Mouse (Mus musculus) hindbrain, embryonic 16.5 days (tissue): ENCODE results near the gene Calhm6. TPM values are rescaled to one million over a fixed set of nuclear protein-coding genes. Genes with fewer than 3 reads are reported as not detected.

Source experiments
- ATAC-seq: fragments of 200-750 bp; cut with Nextera tagmentation; 2 replicates; pipeline ENCODE4 v1.8.0; 2017; ENCODE audit warnings: moderate TSS enrichment, moderate library complexity
- H3K27ac ChIP-seq: fragments of 300-500 bp; sonication (generic); 2 replicates; pipeline ENCODE4 v1.5.1; 2014; ENCODE audit warnings: low read depth, mild to moderate bottlenecking, control low read depth, low read length, moderate library complexity
- H3K27me3 ChIP-seq: fragments of 300-500 bp; sonication (generic); replicated peaks from 2 replicates; pipeline ENCODE4 v1.6.1; 2014; ENCODE audit warnings: low read length; ENCODE audit not compliant: control insufficient read depth, insufficient read depth
- H3K36me3 ChIP-seq: fragments of 300-500 bp; sonication (generic); 2 replicates; pipeline ENCODE4 v1.6.1; 2014; ENCODE audit warnings: mild to moderate bottlenecking, low read length, moderate library complexity, mixed read lengths; ENCODE audit not compliant: control insufficient read depth, insufficient read depth
- H3K4me1 ChIP-seq: fragments of 300-500 bp; sonication (generic); 2 replicates; pipeline ENCODE4 v1.6.1; 2014; ENCODE audit warnings: low read depth, low read length; ENCODE audit not compliant: control insufficient read depth, insufficient read depth
- H3K4me2 ChIP-seq: fragments of 300-500 bp; sonication (generic); 2 replicates; pipeline ENCODE4 v1.6.1; 2014; ENCODE audit warnings: mild to moderate bottlenecking, low read length, control low read depth, moderate library complexity
- H3K4me3 ChIP-seq: fragments of 300-500 bp; sonication (generic); 2 replicates; pipeline ENCODE4 v1.5.1; 2014; ENCODE audit warnings: mild to moderate bottlenecking, low read length, control low read depth, moderate library complexity
- H3K9ac ChIP-seq: fragments of 300-500 bp; sonication (generic); 2 replicates; pipeline ENCODE4 v1.6.1; 2014; ENCODE audit warnings: low read depth, mild to moderate bottlenecking, control low read depth, low read length, moderate library complexity
- H3K9me3 ChIP-seq: fragments of 300-500 bp; sonication (generic); 2 replicates; pipeline ENCODE4 v1.6.1; 2014; ENCODE audit warnings: mild to moderate bottlenecking, low read length, moderate library complexity; ENCODE audit not compliant: control insufficient read depth
- WGBS: fragments of 180-500 bp; shearing (Covaris S2); extraction: QIAGEN DNeasy Blood & Tissue Kit; methylation state at CpG from one replicate; pipeline ENCODE4 v1.1.7; 2014; 5-methylcytosine and 5-hydroxymethylcytosine counted together
- polyA plus RNA-seq: library from polyadenylated mRNA; unstranded; fragments of >200 nt; fragmentation: Nextera tagmentation; extraction: Ambion mirVana; gene quantifications from 2 replicates; pipeline ENCODE4 v1.2.1, GENCODE M21; 2015

The Calhm6 gene
- polyA plus RNA-seq, 1 experiment from 2014 or later = 0.79 TPM

DNA sequence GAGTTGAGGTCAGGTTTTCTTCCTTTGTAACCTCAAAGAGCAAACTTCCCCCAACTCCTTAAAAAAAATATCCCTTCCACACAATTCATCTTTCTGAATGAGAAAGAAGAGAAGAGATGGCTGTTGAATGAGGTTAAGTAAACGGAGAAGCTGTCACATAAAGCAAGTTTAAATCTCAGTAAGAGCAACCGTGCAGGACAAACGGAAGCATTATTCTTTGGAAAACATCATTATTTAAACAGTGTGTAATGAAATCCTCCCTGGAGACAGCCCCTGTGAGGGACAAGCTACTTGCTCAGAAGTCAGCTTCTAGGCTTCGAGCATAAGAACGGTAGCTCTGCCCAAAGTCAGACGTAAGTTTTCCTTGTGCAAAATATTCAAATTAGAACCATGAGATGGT, 22.7 kb upstream of the Calhm6 start:
- Histone ChIP-seq H3K27ac (no peak overlapping the region), H3K4me1 (no peaks in the 10 kb centered on the region), H3K27me3 (no peaks in the 10 kb centered on the region), H3K9me3 (no peaks in the 10 kb centered on the region), H3K9ac (no peak overlapping the region), H3K4me3 (no peak overlapping the region), H3K36me3 (peaks cover 4% of the 10 kb centered on the region; the same call in 1 of the 2 replicates), H3K4me2 (no peak overlapping the region)
- 59% methylated on average over 6 of the region's 6 CpGs for WGBS
- ATAC-seq = no peak

DNA sequence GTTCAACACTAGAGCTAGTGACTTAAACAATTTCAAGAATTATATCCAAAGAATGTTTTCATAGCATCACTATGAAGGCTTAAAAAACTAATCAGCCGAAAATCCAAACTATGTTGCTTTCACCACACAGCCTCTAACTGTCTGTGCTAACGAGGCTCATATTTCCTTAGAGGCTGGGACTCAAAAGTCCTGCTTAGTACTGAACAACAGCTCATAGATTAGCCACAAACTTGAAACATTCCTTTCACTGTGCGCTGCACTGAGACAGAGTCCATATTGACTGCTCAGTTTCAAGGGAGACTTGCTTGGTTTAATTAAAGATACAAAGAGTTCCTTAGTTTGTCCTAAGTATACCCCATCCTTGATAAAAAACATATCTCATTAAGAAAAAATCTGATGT, 22.0 kb upstream of the Calhm6 start:
- H3K27me3 ChIP-seq = no peaks in the 10 kb centered on the region
- no peak overlapping the region for H3K4me3 ChIP-seq
- H3K4me2 ChIP-seq = no peak overlapping the region
- H3K36me3 ChIP-seq = peaks cover 4% of the 10 kb centered on the region; the same call in 1 of the 2 replicates
- H3K9ac ChIP-seq = no peak overlapping the region
- no peaks in the 10 kb centered on the region for H3K4me1 ChIP-seq
- no peaks in the 10 kb centered on the region for H3K9me3 ChIP-seq
- 75% methylated on average over 3 of the region's 3 CpGs for WGBS
- ATAC-seq = no peak
- no peak overlapping the region for H3K27ac ChIP-seq

GRCm38 (mm10) chr10:34141693-34142092, 13.9 kb upstream of the Calhm6 start:
- H3K4me1 ChIP-seq = no peaks in the 10 kb centered on the region
- no peaks in the 10 kb centered on the region for H3K27me3 ChIP-seq
- H3K27ac ChIP-seq = no peak overlapping the region
- H3K36me3 ChIP-seq = no peaks in the 10 kb centered on the region
- peaks cover 4% of the 10 kb centered on the region; the same call in 1 of the 2 replicates for H3K9me3 ChIP-seq
- 95% methylated on average over 2 of the region's 2 CpGs for WGBS
- no peak overlapping the region for H3K9ac ChIP-seq
- no peak overlapping the region for H3K4me2 ChIP-seq
- no peak overlapping the region for H3K4me3 ChIP-seq
- no peak for ATAC-seq

DNA sequence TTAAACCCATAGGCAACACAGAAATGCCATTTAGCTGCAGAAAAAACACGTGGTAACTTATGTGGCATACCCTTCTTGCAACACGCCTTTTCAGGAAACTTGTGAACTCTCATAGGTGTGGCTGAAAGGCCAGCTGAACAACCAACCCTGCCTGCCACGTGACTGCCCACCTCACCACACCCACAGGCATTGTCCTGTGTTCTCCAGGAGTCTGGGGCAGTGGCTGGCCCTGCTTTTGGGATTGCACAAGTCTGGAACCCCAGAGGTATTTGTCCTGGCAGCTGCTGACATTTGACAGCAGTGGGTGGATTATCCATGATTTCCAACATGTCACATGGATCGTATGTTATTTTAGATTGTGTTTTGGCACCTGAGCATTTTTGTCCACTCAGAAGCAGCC, 12.0 kb upstream of the Calhm6 start:
- H3K4me2 ChIP-seq = no peak overlapping the region
- WGBS = 76% methylated on average over 4 of the region's 4 CpGs

GRCm38 (mm10) chr10:34138027-34138426, 10.2 kb upstream of the Calhm6 start:
- no peak overlapping the region for H3K4me3 ChIP-seq
- no peaks in the 10 kb centered on the region for H3K4me1 ChIP-seq
- ATAC-seq = no peak
- WGBS = 65% methylated on average over 6 of the region's 6 CpGs
- H3K9me3 ChIP-seq = peaks cover 4% of the 10 kb centered on the region; the same call in 1 of the 2 replicates
- H3K4me2 ChIP-seq = no peak overlapping the region
- H3K27ac ChIP-seq = no peak overlapping the region
- no peaks in the 10 kb centered on the region for H3K27me3 ChIP-seq
- H3K36me3 ChIP-seq = no peaks in the 10 kb centered on the region
- no peak overlapping the region for H3K9ac ChIP-seq

More for the DNA sequence above, 12.0 kb upstream of the Calhm6 start:
- H3K9me3 ChIP-seq = peaks cover 4% of the 10 kb centered on the region; the same call in 1 of the 2 replicates
- no peaks in the 10 kb centered on the region for H3K27me3 ChIP-seq
- H3K4me1 ChIP-seq = no peaks in the 10 kb centered on the region
- no peak overlapping the region for H3K4me3 ChIP-seq
- H3K9ac ChIP-seq = no peak overlapping the region
- H3K36me3 ChIP-seq = no peaks in the 10 kb centered on the region
- no peak overlapping the region for H3K27ac ChIP-seq
- no peak for ATAC-seq

GRCm38 (mm10) chr10:34136432-34136831, 8.6 kb upstream of the Calhm6 start:
- no peak overlapping the region for H3K9ac ChIP-seq

GRCm38 (mm10) chr10:34131356-34131755, 3.6 kb upstream of the Calhm6 start:
- H3K27me3 ChIP-seq = no peaks in the 10 kb centered on the region
- no peak overlapping the region for H3K27ac ChIP-seq
- 68% methylated on average over 2 of the region's 2 CpGs for WGBS
- no peak overlapping the region for H3K4me3 ChIP-seq
- no peaks in the 10 kb centered on the region for H3K9me3 ChIP-seq
- H3K4me1 ChIP-seq = no peaks in the 10 kb centered on the region
- H3K4me2 ChIP-seq = no peak overlapping the region
- ATAC-seq = no peak
- H3K9ac ChIP-seq = no peak overlapping the region
- H3K36me3 ChIP-seq = no peaks in the 10 kb centered on the region

More at GRCm38 (mm10) chr10:34136432-34136831, 8.6 kb upstream of the Calhm6 start:
- Histone ChIP-seq H3K4me1 (no peaks in the 10 kb centered on the region), H3K27ac (no peak overlapping the region), H3K27me3 (no peaks in the 10 kb centered on the region), H3K4me3 (no peak overlapping the region), H3K36me3 (no peaks in the 10 kb centered on the region), H3K4me2 (no peak overlapping the region), H3K9me3 (peaks cover 2% of the 10 kb centered on the region; the same call in 1 of the 2 replicates)
- WGBS = 15% methylated on average over 6 of the region's 6 CpGs
- ATAC-seq = no peak

- 84% methylated on average over 6 of the region's 6 CpGs for WGBS
- Histone ChIP-seq H3K4me1 (no peaks in the 10 kb centered on the region), H3K27ac (no peak overlapping the region), H3K4me2 (no peak overlapping the region), H3K4me3 (no peak overlapping the region), H3K9me3 (no peaks in the 10 kb centered on the region), H3K36me3 (no peaks in the 10 kb centered on the region), H3K9ac (no peak overlapping the region), H3K27me3 (no peaks in the 10 kb centered on the region)
- ATAC-seq = no peak
These were observed 607 bp upstream of the Calhm6 start for GRCm38 (mm10) chr10:34128391-34128790.

DNA sequence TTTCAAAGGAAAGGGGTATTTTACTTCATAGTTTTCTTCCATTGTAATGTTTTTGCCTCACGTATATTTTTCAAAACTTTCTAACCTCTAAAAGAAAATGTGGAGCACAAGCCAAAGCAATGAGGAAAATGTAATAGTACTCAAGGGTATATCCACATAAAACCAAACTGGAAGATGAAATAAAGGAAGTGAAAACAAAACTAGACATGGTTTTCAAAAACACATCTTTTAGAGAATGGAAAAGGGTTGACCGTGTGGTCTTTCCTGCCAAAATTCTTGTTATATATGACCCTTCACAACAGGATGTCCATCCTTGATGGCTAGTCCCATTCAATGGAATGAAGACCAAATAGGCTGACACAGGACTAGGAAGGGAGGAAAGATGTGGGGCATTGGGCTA, 9.4 kb downstream of the Calhm6 start:
- H3K4me1 ChIP-seq = no peaks in the 10 kb centered on the region
- no peak overlapping the region for H3K4me3 ChIP-seq
- ATAC-seq = no peak
- WGBS = 93% methylated on average over 2 of the region's 2 CpGs
- H3K27ac ChIP-seq = no peak overlapping the region
- H3K4me2 ChIP-seq = no peak overlapping the region
- no peaks in the 10 kb centered on the region for H3K36me3 ChIP-seq
- H3K9ac ChIP-seq = no peak overlapping the region
- no peaks in the 10 kb centered on the region for H3K9me3 ChIP-seq
- no peaks in the 10 kb centered on the region for H3K27me3 ChIP-seq

DNA sequence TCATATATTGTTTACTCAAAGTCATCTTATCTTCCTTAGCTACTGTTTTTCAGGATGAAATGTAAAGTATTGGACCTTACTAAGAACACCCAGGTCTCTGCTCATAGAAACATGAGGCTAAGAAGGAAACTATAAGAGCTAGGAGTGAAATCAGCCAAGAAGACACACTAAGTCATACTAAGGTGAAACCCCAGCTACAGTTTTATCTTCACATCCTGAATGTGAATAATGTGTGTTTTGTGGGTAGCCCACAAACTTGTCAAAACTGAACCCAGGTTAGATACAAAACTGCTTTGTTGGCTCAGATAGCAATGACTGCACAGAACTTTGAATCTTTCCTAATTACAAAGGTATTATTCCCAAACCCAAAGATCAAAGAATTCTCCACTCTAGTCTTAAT, 10.0 kb downstream of the Calhm6 start:
- no peak for ATAC-seq
- H3K27ac ChIP-seq = no peak overlapping the region
- no peaks in the 10 kb centered on the region for H3K9me3 ChIP-seq
- no peaks in the 10 kb centered on the region for H3K27me3 ChIP-seq
- H3K4me3 ChIP-seq = no peak overlapping the region
- no peak overlapping the region for H3K4me2 ChIP-seq
- no peak overlapping the region for H3K9ac ChIP-seq
- H3K36me3 ChIP-seq = no peaks in the 10 kb centered on the region
- H3K4me1 ChIP-seq = no peaks in the 10 kb centered on the region
